Mouse (Mus musculus) hindbrain, embryonic 14.5 days (tissue): ENCODE measurements around the gene Nptxr. TPM values are rescaled to one million over a fixed set of nuclear protein-coding genes. Genes with fewer than 3 reads are reported as not detected.
A peak's percentile ranks its signal among the peaks of the same experiment; 100 is the strongest.

Source experiments
- ATAC-seq: fragments of 200-750 bp; cut with Nextera tagmentation; 2 replicates; pipeline ENCODE4 v1.8.0; 2017; ENCODE audit warnings: moderate number of reproducible peaks, mild to moderate bottlenecking, moderate TSS enrichment, moderate library complexity; ENCODE audit not compliant: low FRiP score
- DNase-seq: peaks from one replicate; pipeline ENCODE4 v3.0.0-alpha.2; 2015; ENCODE audit warnings: low spot score
- H3K27ac ChIP-seq: fragments of 300-500 bp; sonication (generic); 2 replicates; pipeline ENCODE4 v1.5.1; 2014; ENCODE audit warnings: mild to moderate bottlenecking, moderate library complexity
- H3K27me3 ChIP-seq: fragments of 300-500 bp; sonication (generic); 2 replicates; pipeline ENCODE4 v1.6.1; 2014; ENCODE audit warnings: mild to moderate bottlenecking, low read length, mixed read lengths; ENCODE audit not compliant: control insufficient read depth, insufficient read depth
- H3K36me3 ChIP-seq: fragments of 300-500 bp; sonication (generic); replicated peaks from 2 replicates; pipeline ENCODE4 v1.6.1; 2014; ENCODE audit not compliant: control insufficient read depth, insufficient read depth
- H3K4me1 ChIP-seq: fragments of 300-500 bp; sonication (generic); replicated peaks from 2 replicates; pipeline ENCODE4 v1.6.1; 2014; ENCODE audit warnings: antibody characterized with exemption, low read length, mixed read lengths; ENCODE audit not compliant: control insufficient read depth, insufficient read depth
- H3K4me2 ChIP-seq: fragments of 300-500 bp; sonication (generic); replicated peaks from 2 replicates; pipeline ENCODE4 v1.6.1; 2014; ENCODE audit warnings: mild to moderate bottlenecking, moderate library complexity
- H3K4me3 ChIP-seq: fragments of 300-500 bp; sonication (generic); replicated peaks from 2 replicates; pipeline ENCODE4 v1.5.1; 2014; ENCODE audit warnings: mild to moderate bottlenecking, low read length
- H3K9ac ChIP-seq: fragments of 300-500 bp; sonication (generic); 2 replicates; pipeline ENCODE4 v1.6.1; 2014
- H3K9me3 ChIP-seq: fragments of 300-500 bp; sonication (generic); 2 replicates; pipeline ENCODE4 v1.6.1; 2016; ENCODE audit warnings: low read length; ENCODE audit not compliant: control insufficient read depth
- WGBS: fragments of 180-500 bp; shearing (Covaris S2); extraction: QIAGEN DNeasy Blood & Tissue Kit; methylation state at CpG from one replicate; pipeline ENCODE4 v1.1.7; 2014; 5-methylcytosine and 5-hydroxymethylcytosine counted together
- polyA plus RNA-seq: library from polyadenylated mRNA; unstranded; fragments of >200 nt; fragmentation: Nextera tagmentation; extraction: Ambion mirVana; gene quantifications from 2 replicates; pipeline ENCODE4 v1.2.1, GENCODE M21; 2014

Gene Nptxr
- polyA plus RNA-seq, 1 experiment from 2014 or later = 20.9 TPM

GRCm38 (mm10) chr15:79797680-79798079 is 6.9 kb downstream of the Nptxr start:
- H3K27ac ChIP-seq = no peak overlapping the region
- peaks cover 6% of the 10 kb centered on the region; the same call in 1 of the 2 replicates for H3K4me1 ChIP-seq
- H3K36me3 ChIP-seq = 0 out of 2 replicates have a peak, but pooled peaks cover 3% of the 10 kb centered on the region
- no peak overlapping the region for H3K9ac ChIP-seq
- ATAC-seq (no peak), DNase-seq (no peak)
- 85% methylated on average over 8 of the region's 8 CpGs for WGBS
- peaks cover 7% of the 10 kb centered on the region for H3K27me3 ChIP-seq
- no peak overlapping the region for H3K4me3 ChIP-seq
- H3K9me3 ChIP-seq = no peaks in the 10 kb centered on the region
- H3K4me2 ChIP-seq = no peak overlapping the region

GRCm38 (mm10) chr15:79797096-79797495 is 7.5 kb downstream of the Nptxr start:
- Histone ChIP-seq H3K27me3 (peaks cover 2% of the 10 kb centered on the region; the same call in 1 of the 2 replicates), H3K27ac (no peak overlapping the region), H3K9ac (no peak overlapping the region), H3K4me2 (no peak overlapping the region), H3K36me3 (0 out of 2 replicates have a peak, but pooled peaks cover 3% of the 10 kb centered on the region), H3K4me3 (no peak overlapping the region), H3K4me1 (peaks cover under 1% of the 10 kb centered on the region; the same call in 1 of the 2 replicates), H3K9me3 (no peaks in the 10 kb centered on the region)
- 83% methylated on average over 7 of the region's 7 CpGs for WGBS
- DNase-seq (no peak), ATAC-seq (no peak)

- 77% methylated on average over 12 of the region's 12 CpGs for WGBS
- no peak for ATAC-seq
These were observed 8.3 kb downstream of the Nptxr start for GRCm38 (mm10) chr15:79796256-79796655.

GRCm38 (mm10) chr15:79794173-79794572 is 10.4 kb downstream of the Nptxr start:
- WGBS = 36% methylated on average over 20 of the region's 20 CpGs

More at GRCm38 (mm10) chr15:79796256-79796655, 8.3 kb downstream of the Nptxr start:
- DNase-seq = no peak
- 0 out of 2 replicates have a peak, but pooled peaks cover 3% of the 10 kb centered on the region for H3K36me3 ChIP-seq
- no peaks in the 10 kb centered on the region for H3K9me3 ChIP-seq
- H3K4me2 ChIP-seq = no peak overlapping the region
- H3K27me3 ChIP-seq = no peaks in the 10 kb centered on the region
- H3K4me1 ChIP-seq = no peaks in the 10 kb centered on the region
- H3K27ac ChIP-seq = no peak overlapping the region
- no peak overlapping the region for H3K4me3 ChIP-seq
- no peak overlapping the region for H3K9ac ChIP-seq

GRCm38 (mm10) chr15:79793076-79793475 is 11.5 kb downstream of the Nptxr start:
- Histone ChIP-seq H3K9me3 (no peaks in the 10 kb centered on the region), H3K4me2 (no peak overlapping the region), H3K27me3 (no peaks in the 10 kb centered on the region), H3K36me3 (0 out of 2 replicates have a peak, but pooled peaks cover 6% of the 10 kb centered on the region), H3K4me3 (no peak overlapping the region), H3K4me1 (peaks cover 2% of the 10 kb centered on the region; the same call in 1 of the 2 replicates), H3K27ac (no peak overlapping the region), H3K9ac (no peak overlapping the region)
- WGBS = 94% methylated on average over 9 of the region's 9 CpGs
- ATAC-seq = no peak
- no peak for DNase-seq

More at GRCm38 (mm10) chr15:79794173-79794572, 10.4 kb downstream of the Nptxr start:
- Histone ChIP-seq H3K4me1 (no peaks in the 10 kb centered on the region), H3K4me2 (no peak overlapping the region), H3K4me3 (no peak overlapping the region), H3K9me3 (no peaks in the 10 kb centered on the region), H3K9ac (no peak overlapping the region), H3K36me3 (0 out of 2 replicates have a peak, but pooled peaks cover 6% of the 10 kb centered on the region), H3K27ac (no peak overlapping the region), H3K27me3 (no peaks in the 10 kb centered on the region)
- DNase-seq (no peak), ATAC-seq (no peak)

GRCm38 (mm10) chr15:79792455-79792854 is 12.1 kb downstream of the Nptxr start:
- Histone ChIP-seq H3K4me2 (no peak overlapping the region), H3K9me3 (no peaks in the 10 kb centered on the region), H3K27ac (no peak overlapping the region), H3K4me3 (no peak overlapping the region), H3K36me3 (0 out of 2 replicates have a peak, but pooled peaks cover 6% of the 10 kb centered on the region), H3K9ac (no peak overlapping the region), H3K27me3 (no peaks in the 10 kb centered on the region), H3K4me1 (peaks cover 8% of the 10 kb centered on the region; the same call in 1 of the 2 replicates)
- whole genome bisulfite sequencing = 17% methylated on average over 19 of the region's 19 CpGs
- ATAC-seq = no peak
- DNase-seq = no peak

GRCm38 (mm10) chr15:79791502-79791901 is 13.1 kb downstream of the Nptxr start:
- 0 out of 2 replicates have a peak, but pooled peaks cover 6% of the 10 kb centered on the region for H3K36me3 ChIP-seq
- no peak overlapping the region for H3K9ac ChIP-seq
- H3K4me1 ChIP-seq = peaks cover 13% of the 10 kb centered on the region; the same call in 1 of the 2 replicates
- peak; percentile 49 for DNase-seq
- 9% methylated on average over 12 of the region's 12 CpGs for WGBS
- H3K27ac ChIP-seq = no peak overlapping the region
- no peaks in the 10 kb centered on the region for H3K27me3 ChIP-seq
- H3K9me3 ChIP-seq = no peaks in the 10 kb centered on the region
- no peak overlapping the region for H3K4me2 ChIP-seq
- ATAC-seq = no peak
- H3K4me3 ChIP-seq = no peak overlapping the region

- 86% methylated on average over 6 of the region's 6 CpGs for WGBS
- Histone ChIP-seq H3K27me3 (no peaks in the 10 kb centered on the region), H3K4me1 (peaks cover 13% of the 10 kb centered on the region; the same call in 1 of the 2 replicates), H3K4me3 (no peak overlapping the region), H3K9me3 (no peaks in the 10 kb centered on the region), H3K4me2 (no peak overlapping the region), H3K27ac (no peak overlapping the region), H3K9ac (no peak overlapping the region), H3K36me3 (0 out of 2 replicates have a peak, but pooled peaks cover 6% of the 10 kb centered on the region)
- ATAC-seq = no peak
- no peak for DNase-seq
These were observed 13.7 kb downstream of the Nptxr start for GRCm38 (mm10) chr15:79790905-79791304.

GRCm38 (mm10) chr15:79790111-79790510 is 14.5 kb downstream of the Nptxr start:
- Histone ChIP-seq H3K27me3 (no peaks in the 10 kb centered on the region), H3K4me2 (no peak overlapping the region), H3K9me3 (no peaks in the 10 kb centered on the region), H3K9ac (no peak overlapping the region), H3K4me1 (peaks cover 13% of the 10 kb centered on the region; the same call in 1 of the 2 replicates), H3K36me3 (0 out of 2 replicates have a peak, but pooled peaks cover 6% of the 10 kb centered on the region), H3K4me3 (no peak overlapping the region), H3K27ac (no peak overlapping the region)
- no peak for DNase-seq
- WGBS = 65% methylated on average over 8 of the region's 8 CpGs
- no peak for ATAC-seq
